Mouse (Mus musculus) stomach, postnatal 0 days (tissue): ENCODE results near the gene Mmp19. TPM values are rescaled to one million over a fixed set of nuclear protein-coding genes. Genes with fewer than 3 reads are reported as not detected.

Experiments
- ATAC-seq: fragments of 200-750 bp; cut with Nextera tagmentation; 2 replicates; pipeline ENCODE4 v1.8.0; 2017; ENCODE audit not compliant: low FRiP score, low TSS enrichment
- DNase-seq: peaks from one replicate; pipeline ENCODE4 v3.0.0-alpha.2; 2016; ENCODE audit warnings: low spot score
- H3K27ac ChIP-seq: fragments of 300-500 bp; sonication (generic); replicated peaks from 2 replicates; pipeline ENCODE4 v1.5.1; 2014; ENCODE audit warnings: mild to moderate bottlenecking, control low read depth
- H3K27me3 ChIP-seq: fragments of 300-500 bp; sonication (generic); 2 replicates; pipeline ENCODE4 v1.6.1; 2014; ENCODE audit warnings: low read length; ENCODE audit not compliant: control insufficient read depth, insufficient read depth
- H3K36me3 ChIP-seq: fragments of 300-500 bp; sonication (generic); 2 replicates; pipeline ENCODE4 v1.6.1; 2014; ENCODE audit warnings: low read length, mixed read lengths; ENCODE audit not compliant: control insufficient read depth, insufficient read depth
- H3K4me1 ChIP-seq: fragments of 300-500 bp; sonication (generic); replicated peaks from 2 replicates; pipeline ENCODE4 v1.6.1; 2014; ENCODE audit warnings: antibody characterized with exemption; ENCODE audit not compliant: control insufficient read depth, insufficient read depth
- H3K4me2 ChIP-seq: fragments of 300-500 bp; sonication (generic); replicated peaks from 2 replicates; pipeline ENCODE4 v1.6.1; 2014; ENCODE audit warnings: low read depth, mild to moderate bottlenecking, control low read depth, moderate library complexity
- H3K4me3 ChIP-seq: fragments of 300-500 bp; sonication (generic); 2 replicates; pipeline ENCODE4 v1.5.1; 2014; ENCODE audit warnings: low read depth, low read length, control low read depth
- H3K9ac ChIP-seq: fragments of 300-500 bp; sonication (generic); 2 replicates; pipeline ENCODE4 v1.6.1; 2014; ENCODE audit warnings: mild to moderate bottlenecking, low read length, control low read depth, mixed read lengths
- H3K9me3 ChIP-seq: fragments of 300-500 bp; sonication (generic); 2 replicates; pipeline ENCODE4 v1.6.1; 2016; ENCODE audit warnings: low read length; ENCODE audit not compliant: control insufficient read depth
- CTCF ChIP-seq: IDR thresholded peaks from 2 replicates; pipeline ENCODE4 v1.5.1; 2016; ENCODE audit warnings: antibody characterized with exemption, low read depth, mild to moderate bottlenecking, moderate library complexity
- EP300 ChIP-seq: optimal IDR thresholded peaks from 2 replicates; pipeline ENCODE3; 2016; ENCODE audit warnings: antibody characterized with exemption
- WGBS: fragments of 180-500 bp; shearing (Covaris S2); extraction: QIAGEN DNeasy Blood & Tissue Kit; methylation state at CpG from one replicate; pipeline ENCODE4 v1.1.7; 2014; 5-methylcytosine and 5-hydroxymethylcytosine counted together
- polyA plus RNA-seq: library from polyadenylated mRNA; unstranded; fragments of >200 nt; fragmentation: Nextera tagmentation; extraction: Ambion mirVana; gene quantifications from 2 replicates; pipeline ENCODE4 v1.2.1, GENCODE M21; 2015

Gene Mmp19
- polyA plus RNA-seq, 1 experiment from 2014 or later, result 2.0 TPM

DNA sequence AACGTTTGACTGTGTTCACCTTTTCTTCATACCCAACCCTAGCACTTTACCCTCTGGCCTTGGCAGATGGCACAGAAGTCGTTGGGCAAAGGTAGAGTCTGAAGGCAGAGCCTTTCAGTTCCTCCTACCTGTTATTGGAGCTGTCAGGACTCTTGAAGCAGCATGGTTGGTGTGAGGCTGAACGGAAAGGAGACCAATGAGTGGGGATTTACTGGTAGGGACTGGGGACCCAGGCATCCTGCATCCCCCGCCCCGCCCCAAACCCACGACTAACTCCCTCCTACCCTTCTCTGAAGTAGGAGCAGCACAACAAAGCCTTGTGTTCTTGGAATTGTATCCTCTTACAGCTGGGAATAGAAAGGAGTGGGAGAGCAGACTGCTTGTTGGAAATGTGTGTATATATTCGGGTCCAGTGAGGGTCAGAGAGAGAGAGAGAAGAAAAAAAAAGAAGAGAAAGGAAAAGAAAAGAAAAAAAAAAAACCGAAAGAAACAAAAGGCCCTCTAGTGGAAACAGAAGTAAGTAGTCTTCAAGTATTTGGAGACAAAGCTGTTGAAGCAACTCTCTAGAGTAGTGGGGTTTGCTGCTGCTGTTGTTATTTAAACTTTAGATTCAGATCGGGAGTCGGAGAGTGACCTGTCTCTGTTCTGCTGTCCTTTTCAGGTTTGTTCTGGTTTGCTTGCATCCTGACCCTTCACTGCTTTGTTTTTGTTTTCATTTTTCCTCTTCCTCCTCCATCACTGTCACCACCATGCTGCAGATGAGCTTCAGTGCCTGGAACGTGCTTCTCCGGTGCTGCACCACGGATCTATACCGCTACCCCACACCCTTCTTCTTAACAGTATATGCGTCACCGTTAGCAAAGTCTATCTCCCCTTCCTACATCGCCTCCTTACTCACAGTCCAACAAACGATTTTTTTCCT lies 45.8 kb upstream of the Mmp19 start, which contains the start of gene Dgka:
Dgka (minus strand) TSS at position 176 of the 922 bp plus-strand sequence.
- peak within 1 kb of the TSS; percentile 88 for H3K9ac ChIP-seq
- ATAC-seq (no peak), DNase-seq (peak; percentile 44)
- TF ChIP-seq CTCF (peak; percentile 56), EP300 (no peak)
- H3K9me3 ChIP-seq, result no peaks in the 10 kb centered on the region
- H3K4me1 ChIP-seq, result no peaks in the 10 kb centered on the region; the same call in 1 of the 2 replicates
- WGBS, result 18% methylated on average over 18 of the region's 18 CpGs
- H3K4me3 ChIP-seq, result peak within 1 kb of the TSS; percentile 74
- H3K27me3 ChIP-seq, result no peaks in the 10 kb centered on the region
- peak within 1 kb of the TSS; percentile 90 for H3K4me2 ChIP-seq
- no peaks in the 10 kb centered on the region for H3K36me3 ChIP-seq
- H3K27ac ChIP-seq, result peak within 1 kb of the TSS; percentile 92

DNA sequence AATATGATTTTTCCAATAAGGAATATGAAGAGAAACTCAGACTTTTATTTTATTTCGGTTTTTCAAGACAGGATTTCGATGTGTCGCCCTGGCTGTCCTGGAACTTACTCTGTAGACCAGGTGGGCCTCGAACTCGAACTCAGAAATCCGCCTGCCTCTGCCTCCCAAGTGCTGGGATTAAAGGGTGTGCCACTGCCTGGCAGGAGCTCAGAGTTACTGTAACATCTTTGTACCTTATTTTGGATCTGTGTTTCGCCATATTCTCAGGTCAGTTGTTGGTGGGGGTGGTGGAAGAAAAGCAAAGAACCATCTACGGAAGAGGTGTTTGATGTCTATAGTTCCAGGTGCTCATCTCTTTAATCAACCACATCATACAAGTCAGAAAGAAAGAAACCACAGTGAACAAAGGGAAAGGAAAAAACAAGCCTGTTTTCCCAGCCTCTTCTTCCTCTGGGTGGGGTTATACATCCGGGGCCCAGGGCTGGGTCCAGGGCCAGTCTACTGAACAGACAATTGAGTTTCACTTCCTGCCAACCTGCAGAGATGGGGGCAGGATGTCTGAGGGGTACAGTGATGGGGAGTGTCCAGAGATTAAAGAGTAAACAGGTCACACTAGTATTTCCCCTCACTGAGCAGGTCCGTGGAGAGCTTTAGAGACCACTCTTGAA lies 44.6 kb upstream of the Mmp19 start:
- H3K27ac ChIP-seq, result peak overlapping the region; percentile 45; the same call in 1 of the 2 replicates
- H3K4me2 ChIP-seq, result no peak overlapping the region
- H3K9me3 ChIP-seq, result no peaks in the 10 kb centered on the region
- TF ChIP-seq EP300 (no peak), CTCF (no peak)
- no peak overlapping the region for H3K4me3 ChIP-seq
- no peaks in the 10 kb centered on the region for H3K27me3 ChIP-seq
- DNase-seq (no peak), ATAC-seq (no peak)
- H3K4me1 ChIP-seq, result no peaks in the 10 kb centered on the region; the same call in 1 of the 2 replicates
- no peak overlapping the region for H3K9ac ChIP-seq
- H3K36me3 ChIP-seq, result no peaks in the 10 kb centered on the region
- WGBS, result 87% methylated on average over 10 of the region's 10 CpGs

DNA sequence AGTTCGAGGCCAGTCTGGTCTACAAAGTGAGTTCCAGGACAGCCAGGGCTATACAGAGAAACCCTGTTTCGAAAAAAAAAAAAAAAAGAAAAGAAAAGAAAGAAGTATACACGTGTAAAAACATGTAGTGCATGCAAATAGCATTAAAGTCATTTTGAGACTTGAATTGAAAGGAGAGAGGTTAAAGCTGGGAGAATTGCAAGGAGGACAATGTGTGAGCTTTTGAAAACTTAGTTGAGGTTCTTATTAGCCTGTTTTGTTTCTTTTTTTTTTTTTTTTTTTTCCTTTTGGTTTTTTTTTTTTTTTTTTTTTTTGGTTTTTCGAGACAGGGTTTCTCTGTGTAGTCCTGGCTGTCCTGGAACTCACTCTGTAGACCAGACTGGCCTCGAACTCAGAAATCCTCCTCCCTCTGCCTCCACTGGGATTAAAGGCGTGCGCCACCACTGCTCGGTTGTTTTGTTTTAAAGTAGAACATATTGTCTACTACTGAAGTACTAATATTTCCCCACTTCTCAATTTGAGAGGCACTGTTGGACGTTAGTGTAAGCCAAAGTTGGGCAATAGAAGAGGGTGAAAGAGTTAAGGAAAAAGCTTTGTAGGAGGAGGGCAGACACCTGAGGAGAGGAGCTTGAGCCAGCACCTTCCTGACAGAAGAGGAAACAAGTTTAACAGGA lies 43.6 kb upstream of the Mmp19 start:
- TF ChIP-seq CTCF, result no peak
- TF ChIP-seq EP300, result no peak
- ATAC-seq (no peak), DNase-seq (no peak)
- no peaks in the 10 kb centered on the region for H3K36me3 ChIP-seq
- no peaks in the 10 kb centered on the region; the same call in 1 of the 2 replicates for H3K4me1 ChIP-seq
- peak overlapping the region; percentile 82; the same call in 1 of the 2 replicates for H3K9ac ChIP-seq
- H3K4me3 ChIP-seq, result peak overlapping the region; percentile 93
- no peaks in the 10 kb centered on the region for H3K27me3 ChIP-seq
- peak overlapping the region; percentile 88 for H3K4me2 ChIP-seq
- 22% methylated on average over 9 of the region's 9 CpGs for whole genome bisulfite sequencing
- no peaks in the 10 kb centered on the region for H3K9me3 ChIP-seq
- peak overlapping the region; percentile 99 for H3K27ac ChIP-seq

DNA sequence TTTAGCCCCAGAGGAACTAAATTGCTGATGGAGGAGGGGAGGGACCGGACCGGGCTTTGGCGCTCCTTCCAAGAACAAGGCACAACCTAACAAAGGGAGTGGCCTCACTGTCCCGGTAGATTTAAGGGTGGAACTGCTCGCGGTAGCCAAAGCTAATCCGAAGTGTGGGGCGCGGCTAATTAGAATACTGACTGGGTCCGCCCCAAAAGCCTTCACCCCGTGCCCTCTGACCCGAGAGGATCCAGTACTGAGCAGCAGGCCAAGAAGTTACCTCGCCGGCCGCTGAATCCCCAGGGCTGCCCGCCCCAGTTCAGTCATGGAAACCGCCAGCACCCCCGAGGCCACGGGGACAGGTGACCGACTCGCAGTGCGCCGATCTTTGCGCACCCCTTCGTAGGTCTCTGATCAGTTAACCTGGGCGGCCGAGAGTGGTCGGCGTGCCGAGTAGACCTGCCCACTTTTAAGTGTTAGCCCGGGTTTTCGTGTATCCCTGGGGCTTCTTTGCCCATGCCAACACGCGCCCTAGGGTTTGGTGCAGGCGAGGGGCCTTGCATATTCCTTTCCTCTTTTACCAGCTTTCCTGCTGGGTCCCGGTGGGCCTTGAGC lies 43.0 kb upstream of the Mmp19 start, which contains the start of gene Pym1:
Pym1 (plus strand) TSS at position 244 of the 606 bp plus-strand sequence.
- Histone ChIP-seq H3K4me1 (no peaks in the 10 kb centered on the region; the same call in 1 of the 2 replicates), H3K4me3 (peak within 1 kb of the TSS; percentile 93), H3K9me3 (no peaks in the 10 kb centered on the region), H3K27me3 (no peaks in the 10 kb centered on the region), H3K27ac (peak within 1 kb of the TSS; percentile 99), H3K4me2 (peak within 1 kb of the TSS; percentile 88), H3K36me3 (no peaks in the 10 kb centered on the region), H3K9ac (peak within 1 kb of the TSS; percentile 82)
- no peak for TF ChIP-seq CTCF
- TF ChIP-seq EP300, result no peak
- under 1% methylated on average over 36 of the region's 36 CpGs for WGBS
- peak; percentile 88 for ATAC-seq
- peak; percentile 89 for DNase-seq

DNA sequence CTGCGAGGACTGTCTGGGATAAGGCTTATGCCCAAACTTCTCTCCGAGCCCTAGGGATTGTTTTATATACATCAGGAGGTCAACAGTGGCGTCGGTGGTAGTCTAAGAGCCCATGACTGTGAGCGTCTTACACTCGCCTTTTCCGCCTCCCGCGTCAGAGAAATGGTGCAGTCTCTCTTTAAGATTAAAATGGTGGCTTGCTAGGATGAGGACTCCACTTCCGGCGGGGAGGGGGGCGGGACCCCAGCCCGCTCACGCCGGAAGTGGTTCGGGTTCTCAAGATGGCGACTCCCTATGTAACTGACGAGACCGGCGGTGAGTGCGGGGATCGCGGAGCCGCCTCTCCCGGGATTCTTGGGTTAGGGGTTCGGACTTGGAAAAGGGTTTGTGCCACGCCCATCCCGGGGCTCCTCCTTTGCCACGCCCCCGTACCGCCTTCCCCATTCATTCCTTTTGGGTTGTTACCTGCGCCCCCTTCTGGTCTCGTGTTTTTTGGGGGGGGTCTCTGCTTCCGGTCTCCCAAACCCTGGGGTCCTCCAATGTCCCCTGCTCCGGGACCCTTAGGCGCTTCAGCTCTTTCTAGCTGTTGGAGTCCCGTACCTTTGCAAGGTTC lies 42.4 kb upstream of the Mmp19 start:
- DNase-seq (peak; percentile 91), ATAC-seq (peak; percentile 82)
- H3K9me3 ChIP-seq, result no peaks in the 10 kb centered on the region
- TF ChIP-seq CTCF (peak; percentile 62), EP300 (peak; percentile 80)
- peak overlapping the region; percentile 88 for H3K4me2 ChIP-seq
- no peaks in the 10 kb centered on the region; the same call in 1 of the 2 replicates for H3K4me1 ChIP-seq
- H3K36me3 ChIP-seq, result peaks cover 2% of the 10 kb centered on the region; the same call in 1 of the 2 replicates
- peak overlapping the region; percentile 99 for H3K27ac ChIP-seq
- H3K9ac ChIP-seq, result peak overlapping the region; percentile 82
- 0% methylated on average over 36 of the region's 37 CpGs for WGBS
- H3K4me3 ChIP-seq, result peak overlapping the region; percentile 93
- H3K27me3 ChIP-seq, result no peaks in the 10 kb centered on the region
